Mouse (Mus musculus) thymus, adult 2 months (tissue): ENCODE data around the gene Sept6.

Experiments used
- CTCF ChIP-seq: fragments of 200-500 bp; IDR thresholded peaks from 2 replicates; pipeline ENCODE4 v1.5.1; 2012; ENCODE audit warnings: mild to moderate bottlenecking, control low read depth, low read length, moderate library complexity, borderline replicate concordance; ENCODE audit not compliant: control insufficient read depth, poor library complexity, insufficient read depth; ENCODE audit errors: extremely low read depth
- POLR2A ChIP-seq: fragments of 200-500 bp; IDR thresholded peaks from 2 replicates; pipeline ENCODE4 v1.6.1; 2012; ENCODE audit warnings: mild to moderate bottlenecking, low read length, control low read depth, moderate library complexity; ENCODE audit not compliant: control insufficient read depth, poor library complexity, insufficient read depth; ENCODE audit errors: extremely low read depth

DNA sequence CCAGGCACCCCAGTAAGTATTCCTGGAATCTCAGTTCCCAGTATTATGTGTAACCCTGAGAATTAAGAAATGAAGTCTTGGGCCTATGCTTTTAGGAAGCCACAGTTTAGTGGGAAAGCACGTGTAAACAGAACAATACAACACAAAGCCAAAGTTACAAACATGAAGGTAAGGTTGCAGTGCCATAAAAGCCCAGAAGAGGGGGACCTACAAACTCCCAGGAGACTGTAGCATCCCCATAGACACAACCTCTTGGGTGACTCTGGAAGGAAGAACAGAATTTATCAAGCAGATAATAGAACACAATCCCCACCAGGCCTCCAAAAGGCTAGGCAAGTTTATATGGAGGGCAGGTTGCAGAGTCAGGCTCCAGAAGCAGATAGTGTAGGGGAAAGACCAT lies 61.0 kb downstream of the Sept6 start:
- TF ChIP-seq POLR2A, result no peak
- no peak for TF ChIP-seq CTCF
